Mouse (Mus musculus) ovary, postnatal 14 days (tissue): ENCODE measurements around the gene Ccar1.
"Not testable (repeated sequence)": the region's sequence is repeated elsewhere in the genome, so short reads cannot be mapped to it uniquely, and the experiment has no call there.

Source experiments
- DNase-seq: peaks from one replicate; pipeline ENCODE4 v3.0.0; 2022; ENCODE audit warnings: low spot score

Ccar1 gene

DNA sequence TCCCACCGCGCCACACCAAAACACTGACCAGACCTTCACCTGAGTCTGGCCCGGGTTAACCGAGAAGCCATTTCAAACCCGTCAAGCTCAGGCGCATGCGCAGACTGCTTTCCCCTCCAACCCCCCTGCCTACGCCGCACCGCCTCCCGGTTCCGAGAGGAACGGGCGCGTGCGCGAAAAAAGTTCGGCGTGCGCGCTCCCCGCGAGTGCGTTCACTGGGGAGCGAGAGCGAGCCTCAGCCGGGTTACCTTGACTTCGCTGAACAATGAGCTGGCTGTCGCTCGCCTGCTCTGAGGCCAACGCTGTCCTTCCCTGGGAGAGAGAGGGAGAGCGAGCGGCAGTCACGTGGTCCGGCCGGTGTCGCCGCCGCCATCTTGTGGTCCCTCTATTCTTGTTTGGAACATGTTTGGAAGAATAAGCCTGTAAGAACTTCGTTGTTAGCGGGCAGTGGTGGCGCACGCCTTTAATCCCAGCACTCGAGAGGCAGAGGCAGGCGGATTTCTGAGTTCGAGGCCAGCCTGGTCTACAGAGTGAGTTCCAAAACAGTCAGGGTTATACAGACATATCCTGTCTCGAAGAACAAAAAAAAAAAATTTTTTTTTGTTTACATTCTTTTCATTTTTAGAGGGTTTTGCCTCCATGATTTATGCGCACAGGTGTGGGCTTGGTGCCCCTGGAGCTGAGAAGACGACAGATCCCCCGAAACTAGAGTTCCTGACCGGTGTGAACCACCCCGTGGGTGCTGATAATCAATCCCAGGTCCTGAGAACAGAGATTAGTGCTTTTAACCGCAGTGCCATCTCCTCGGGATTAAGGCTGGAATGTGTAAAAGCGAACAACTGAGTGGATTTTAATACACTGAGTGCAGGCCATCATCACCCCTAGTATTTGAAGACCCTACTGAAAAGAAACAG, at the start of gene Ccar1:
Ccar1 (minus strand) TSS at position 110 of the 914 bp plus-strand sequence.
- peak; percentile 98 for DNase-seq

DNA sequence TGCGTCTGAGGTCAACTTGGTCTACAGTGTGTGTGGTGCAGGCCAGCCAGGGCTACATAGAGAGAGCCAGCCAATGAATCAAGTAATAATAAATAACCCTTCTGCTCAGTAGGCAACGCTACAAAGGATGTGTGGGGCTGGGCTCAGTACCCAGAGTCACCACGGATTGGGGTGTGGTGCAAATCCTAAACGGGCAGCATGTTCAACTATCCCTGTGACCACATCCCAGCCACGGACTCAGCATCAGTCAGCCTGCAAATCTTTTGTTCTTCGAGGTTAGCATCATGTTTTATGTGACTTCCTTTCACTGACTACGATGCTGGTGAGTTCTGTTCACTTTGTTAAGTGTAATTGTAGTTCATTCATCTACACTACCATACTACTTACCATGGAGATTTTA, 48.6 kb upstream of the Ccar1 start:
- DNase-seq: no peak

DNA sequence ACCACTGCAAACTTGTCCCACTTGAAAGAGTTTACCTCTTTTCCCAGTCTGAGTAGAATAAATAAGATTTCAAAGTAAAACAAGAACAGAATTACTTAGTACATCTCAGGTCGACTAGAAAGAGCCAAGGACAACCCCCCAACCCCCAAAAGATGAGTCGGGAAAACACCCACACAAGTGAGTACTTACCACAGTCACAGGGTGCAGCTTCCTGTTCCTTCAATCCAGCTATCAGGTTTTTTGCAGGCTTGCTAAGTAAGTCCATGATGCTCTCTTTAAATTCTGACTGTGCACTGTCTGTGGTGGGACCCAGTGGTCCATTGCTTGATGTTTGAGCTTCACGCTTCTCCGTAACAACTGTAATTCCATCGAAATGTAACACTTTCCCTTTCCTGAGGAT, 45.9 kb upstream of the Ccar1 start:
- no peak for DNase-seq

DNA sequence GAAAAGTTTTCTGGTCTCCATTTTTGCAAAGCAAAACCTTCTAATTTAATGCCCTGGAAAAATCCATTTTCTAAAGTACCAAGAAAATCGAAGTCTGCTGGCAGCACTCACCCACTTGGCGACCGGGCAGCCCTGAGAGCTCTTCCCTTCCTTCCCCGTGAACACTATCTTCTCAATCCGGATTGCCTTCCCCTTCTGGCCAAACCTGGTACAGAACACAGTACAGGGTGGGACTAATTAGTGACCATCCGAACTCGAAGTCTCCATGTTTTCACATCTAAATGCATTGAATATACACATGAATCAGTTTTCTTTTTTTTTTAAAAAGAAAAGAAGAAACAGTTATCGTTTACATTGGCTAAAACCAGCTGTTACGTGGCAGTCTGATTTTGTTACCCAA, 40.7 kb upstream of the Ccar1 start:
- DNase-seq: no peak

DNA sequence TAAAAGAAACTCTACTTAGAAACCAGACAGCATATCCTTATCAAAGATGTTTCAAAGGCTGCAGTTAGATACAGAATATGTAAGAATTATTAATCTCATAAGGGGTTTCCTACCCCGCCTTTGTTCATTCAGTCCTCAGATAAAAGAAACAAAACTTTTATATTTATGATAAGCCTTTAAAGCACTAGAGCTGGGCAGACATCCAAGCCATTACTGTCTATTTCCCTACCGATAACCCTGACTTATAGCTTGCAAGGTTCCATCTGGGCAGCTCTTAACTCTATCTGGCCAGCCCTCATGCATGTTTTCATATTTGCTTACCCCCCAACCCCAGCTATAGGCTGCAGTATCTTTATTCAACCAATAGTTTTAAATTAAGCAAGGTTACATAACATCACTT, 39.5 kb upstream of the Ccar1 start:
- no peak for DNase-seq

DNA sequence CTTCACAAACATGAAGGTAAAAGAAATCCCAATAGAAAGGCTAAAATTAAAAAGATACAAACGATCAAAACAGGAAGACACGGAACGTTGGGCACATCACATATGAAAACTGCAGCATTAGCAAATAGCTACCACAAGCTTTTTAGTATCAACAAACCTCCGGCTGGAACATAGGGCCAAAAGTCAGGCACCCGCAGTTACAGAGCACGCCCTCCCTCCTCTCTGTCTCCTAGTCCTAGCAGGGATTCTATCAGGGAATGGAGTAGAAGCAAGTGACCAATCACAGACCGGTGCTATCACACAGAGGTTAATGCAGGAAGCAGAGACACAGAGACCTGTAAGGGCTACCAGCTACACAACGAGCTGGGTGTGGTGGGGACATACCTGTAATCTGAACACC, 32.4 kb upstream of the Ccar1 start:
- DNase-seq: no peak

DNA sequence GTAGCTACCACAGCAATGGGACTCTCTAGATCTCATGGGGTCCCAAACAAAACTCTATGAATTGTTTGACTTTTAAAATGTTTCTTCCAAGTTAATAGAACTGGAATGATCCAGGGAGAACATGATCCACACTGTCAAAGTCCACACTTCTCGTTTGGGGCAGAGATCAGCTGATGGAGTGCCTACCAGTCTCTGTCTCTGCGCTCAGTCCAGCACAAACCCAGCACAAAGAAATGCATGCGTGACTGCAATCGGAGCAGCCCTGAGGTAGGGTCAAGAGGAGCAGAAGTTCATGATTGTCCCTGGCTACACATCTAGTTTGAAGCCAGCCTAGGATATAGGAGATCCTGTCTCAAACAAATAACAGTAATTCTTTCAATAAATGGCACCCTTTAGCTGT, 31.3 kb upstream of the Ccar1 start:
- DNase-seq: no peak

DNA sequence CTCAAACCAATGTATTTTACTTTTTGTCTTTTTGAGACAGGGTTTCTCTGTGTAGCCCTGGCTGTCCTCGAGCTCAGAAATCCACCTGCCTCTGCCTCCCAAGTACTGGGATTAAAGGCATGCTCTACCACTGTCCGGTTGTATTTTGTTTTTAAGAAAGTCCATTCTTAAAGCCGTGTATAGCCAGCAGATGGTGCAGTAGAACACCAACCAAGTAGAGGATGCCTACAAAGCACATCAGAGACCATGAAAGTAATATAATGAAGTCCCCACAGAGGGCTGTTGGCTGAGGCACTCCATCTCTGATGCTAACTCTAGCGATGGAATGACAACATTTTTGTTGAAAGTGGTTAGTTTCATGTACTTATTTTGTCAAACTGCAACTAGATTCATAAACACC, 17.9 kb upstream of the Ccar1 start:
- no peak for DNase-seq

DNA sequence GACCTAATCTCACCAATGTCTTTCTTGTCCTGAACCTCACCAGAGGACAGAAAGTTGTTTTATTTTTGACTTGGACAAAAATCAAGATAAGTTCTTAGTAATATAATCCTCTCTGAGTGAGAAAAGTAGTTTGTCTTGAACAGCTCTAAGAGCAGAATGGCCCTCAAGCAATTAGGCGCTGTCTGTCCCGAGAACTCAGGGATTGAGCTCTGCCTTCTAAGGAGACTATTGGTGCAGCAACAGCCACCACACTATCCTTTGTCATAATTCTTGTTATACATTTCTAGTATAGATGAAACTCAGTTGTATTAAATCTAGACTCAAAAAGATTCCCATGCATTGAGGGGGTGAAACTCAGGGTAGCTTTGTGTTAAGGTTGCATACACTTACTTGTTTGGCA, 16.7 kb upstream of the Ccar1 start:
- no peak for DNase-seq

DNA sequence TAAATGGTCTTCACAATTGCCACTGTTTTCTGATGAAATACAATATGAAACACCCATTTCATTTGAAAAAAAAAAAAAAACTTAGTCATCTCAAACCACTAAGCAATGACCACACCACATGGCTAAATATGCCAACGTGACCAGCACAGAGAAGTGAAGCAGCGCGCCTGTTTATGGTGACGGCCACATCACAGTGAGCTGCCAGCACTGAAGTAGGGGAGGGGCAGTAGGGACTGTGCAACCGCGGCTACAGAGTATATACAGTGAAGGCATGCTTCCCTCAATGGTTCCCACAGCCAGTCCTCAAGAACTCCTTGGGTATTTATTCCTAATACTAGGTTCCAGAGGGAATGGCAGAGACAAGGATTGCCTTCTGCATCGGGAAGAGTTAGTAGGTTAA, 16.2 kb upstream of the Ccar1 start:
- no peak for DNase-seq

DNA sequence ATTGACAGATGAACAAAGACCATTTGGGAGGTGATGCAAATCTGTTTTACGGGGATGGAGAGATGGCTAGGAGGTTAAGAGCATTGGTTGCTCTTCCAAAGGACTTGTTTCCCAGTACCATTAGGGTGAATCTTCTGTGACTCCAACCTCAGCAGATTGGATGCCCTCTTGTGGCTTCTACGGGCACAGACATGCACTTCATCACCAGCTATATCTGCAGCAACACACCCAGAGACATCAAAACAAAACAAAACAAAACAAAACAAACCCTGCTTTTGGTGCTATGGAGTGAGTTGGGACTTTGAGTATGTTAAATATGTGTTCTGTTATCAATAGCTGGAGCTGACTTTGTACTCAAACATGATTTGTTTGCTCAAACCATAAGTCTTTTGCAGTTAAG, 12.0 kb upstream of the Ccar1 start:
- no peak for DNase-seq

DNA sequence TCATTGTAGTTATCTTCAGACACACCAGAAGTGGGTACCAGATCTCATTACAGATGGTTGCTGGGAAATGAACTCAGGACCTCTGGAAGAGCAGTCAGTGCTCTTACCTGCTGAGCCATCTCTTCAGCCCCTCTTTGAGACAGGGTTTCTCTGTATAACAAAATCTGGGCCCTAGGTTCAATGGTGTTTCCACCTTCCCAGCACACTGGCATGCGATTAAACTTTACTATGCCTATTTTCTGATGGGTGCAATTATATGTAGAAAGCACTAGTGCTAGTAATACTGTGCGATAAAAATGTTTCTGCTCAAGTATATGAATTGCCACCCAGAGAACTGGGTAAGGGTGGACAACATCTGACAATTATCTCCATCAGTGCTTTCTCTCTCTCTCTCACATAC, 11.2 kb upstream of the Ccar1 start:
- no peak for DNase-seq

DNA sequence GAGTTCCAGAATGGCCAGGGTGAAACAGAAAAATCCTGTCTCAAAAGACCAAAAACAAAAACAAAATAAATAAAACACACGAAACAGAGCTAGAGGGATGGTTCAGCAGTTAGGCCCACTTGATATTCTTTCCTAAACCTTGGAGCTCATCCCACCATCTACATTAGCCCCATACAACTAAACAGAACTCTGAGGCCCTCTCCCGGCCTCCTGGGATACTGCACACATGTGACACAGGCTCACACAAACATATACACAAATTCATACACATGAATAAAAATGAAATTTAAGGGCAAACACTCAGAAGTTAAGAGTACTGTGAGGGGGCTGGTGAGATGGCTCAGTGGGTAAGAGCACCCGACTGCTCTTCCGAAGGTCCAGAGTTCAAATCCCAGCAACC, 2.1 kb upstream of the Ccar1 start:
- no peak for DNase-seq

DNA sequence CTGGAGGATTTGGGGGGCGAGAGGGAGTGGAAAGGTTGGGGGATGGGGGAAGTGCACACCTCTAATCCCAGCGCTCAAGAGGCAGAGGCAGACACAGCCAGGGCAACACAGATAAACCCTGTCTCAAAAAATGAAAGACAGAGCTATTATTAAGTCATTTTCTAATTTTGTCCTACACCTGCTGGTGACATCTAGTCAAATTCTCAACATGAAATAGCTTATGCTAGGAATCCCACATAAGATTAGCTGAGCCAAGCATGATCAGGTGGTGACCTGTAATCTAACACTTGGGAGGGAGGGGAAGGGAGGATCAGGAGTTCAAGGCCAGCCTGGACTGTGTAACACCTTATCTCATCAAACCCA, 986 bp upstream of the Ccar1 start:
- no peak for DNase-seq

DNA sequence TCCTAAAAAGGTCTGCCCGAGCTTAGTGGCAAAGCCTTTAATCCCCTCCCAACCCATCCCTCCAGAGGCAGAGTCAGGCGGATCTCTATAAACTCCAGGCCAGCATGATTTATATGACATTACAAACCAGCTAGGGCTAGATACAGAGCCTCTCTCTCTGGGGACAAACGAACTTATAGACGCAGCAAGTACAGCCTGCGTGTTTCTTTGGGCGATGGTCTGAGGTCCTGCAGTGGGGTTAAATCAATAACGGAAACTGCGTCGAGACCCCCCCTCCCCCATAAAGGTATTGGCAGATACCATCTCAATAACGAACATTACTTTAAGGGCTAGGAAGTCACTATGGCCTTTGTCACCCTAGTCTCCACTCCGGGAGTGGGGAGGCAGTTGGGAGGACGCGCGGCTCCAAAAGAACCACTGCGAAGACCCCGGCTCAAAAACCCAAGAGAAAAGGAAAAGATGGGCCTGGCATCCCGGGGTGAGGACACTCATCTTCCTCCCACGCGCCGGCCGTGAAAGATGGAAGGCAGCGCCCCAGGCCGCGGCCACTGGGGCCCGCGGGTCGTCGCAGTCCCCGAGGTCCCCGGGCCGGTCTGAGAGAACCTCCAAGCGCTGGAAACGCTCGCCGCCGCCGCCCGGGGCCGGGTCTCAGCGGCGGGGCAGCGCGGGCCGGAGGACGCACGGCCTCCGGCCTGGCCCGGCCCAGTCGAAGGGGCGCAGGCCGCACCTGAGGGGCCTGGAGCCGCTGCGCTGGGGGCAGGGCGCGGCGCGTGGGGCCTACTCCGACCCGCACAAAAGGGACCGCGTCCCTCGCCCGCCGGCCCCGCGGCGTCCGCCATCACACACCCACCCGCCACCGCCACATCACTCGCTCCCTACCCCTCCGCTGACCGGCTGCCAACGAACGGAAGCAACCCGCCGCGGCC, 572 bp downstream of the Ccar1 start:
- DNase-seq: peak; percentile 28

DNA sequence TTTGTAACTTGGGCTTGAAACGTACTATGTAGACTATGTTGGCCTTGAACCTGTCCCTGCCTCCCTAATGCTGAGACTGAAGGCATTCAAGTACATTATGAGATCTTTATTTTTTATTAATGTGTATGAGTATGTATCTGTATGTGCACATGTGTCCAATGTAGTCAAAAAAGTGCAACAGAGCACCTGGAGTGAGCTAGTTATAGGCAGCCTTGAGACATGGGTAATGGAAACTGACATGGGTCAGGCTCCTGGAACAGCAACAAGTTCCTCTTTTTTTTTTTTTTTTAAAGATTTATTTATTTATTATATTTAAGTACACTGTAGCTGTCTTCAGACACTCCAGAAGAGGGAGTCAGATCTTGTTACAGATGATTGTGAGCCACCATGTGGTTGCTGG, 10.3 kb downstream of the Ccar1 start:
- not testable (repeated sequence) for DNase-seq

DNA sequence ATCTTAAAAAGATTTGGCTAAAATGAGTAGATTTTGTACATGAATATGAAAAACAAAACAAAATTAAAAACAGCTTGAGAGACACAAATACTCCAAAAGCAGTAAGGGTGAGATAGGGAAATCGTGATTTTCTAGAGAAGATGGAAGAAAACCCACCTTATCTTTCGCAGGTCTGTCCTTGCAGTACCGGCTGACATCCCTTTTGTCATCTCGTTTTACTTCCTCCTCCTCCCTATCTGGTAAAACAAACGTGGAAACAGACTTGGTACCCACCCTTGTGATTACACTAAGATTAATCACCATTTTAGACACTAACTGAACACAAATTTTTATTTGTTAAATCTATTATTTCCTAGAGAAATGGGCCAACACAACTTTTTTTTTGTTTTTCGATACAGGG, 41.3 kb downstream of the Ccar1 start:
- DNase-seq: no peak

DNA sequence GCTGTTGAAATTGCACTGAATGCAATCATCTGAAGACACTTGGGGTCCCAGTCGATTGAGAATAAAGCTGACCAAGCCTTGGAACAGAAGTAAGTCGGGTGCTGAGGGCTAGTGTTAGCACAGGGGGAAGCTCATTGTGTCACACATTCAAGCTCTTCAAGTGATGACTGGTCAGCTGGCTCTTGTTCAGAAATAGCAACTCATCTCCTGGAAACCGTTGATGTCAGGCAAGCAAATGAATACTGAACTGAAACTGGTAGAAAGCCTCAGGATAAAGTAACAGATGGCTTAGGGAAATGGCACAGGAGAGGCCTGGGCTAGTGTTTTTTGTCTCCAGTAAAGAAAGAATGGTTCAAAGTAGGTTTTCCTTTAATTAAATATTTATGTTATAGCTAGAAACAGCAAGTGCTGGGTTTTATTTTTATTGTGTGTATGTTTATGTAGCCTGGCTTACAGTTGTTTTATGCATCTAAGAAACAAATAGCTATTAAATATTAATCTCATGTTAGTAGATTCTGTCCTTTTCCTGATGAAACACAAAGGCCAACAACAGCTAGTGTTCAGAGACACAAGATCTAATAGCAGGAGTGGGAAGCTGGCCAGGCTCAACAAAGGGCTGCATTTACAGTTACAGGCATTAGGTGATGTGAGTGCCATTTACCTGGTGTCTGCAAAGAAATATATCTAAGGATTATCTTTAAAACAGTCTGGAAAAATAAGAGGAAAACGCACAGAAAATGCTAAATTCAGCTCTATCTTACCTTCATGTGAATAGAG, 51.9 kb downstream of the Ccar1 start:
- DNase-seq: no peak

DNA sequence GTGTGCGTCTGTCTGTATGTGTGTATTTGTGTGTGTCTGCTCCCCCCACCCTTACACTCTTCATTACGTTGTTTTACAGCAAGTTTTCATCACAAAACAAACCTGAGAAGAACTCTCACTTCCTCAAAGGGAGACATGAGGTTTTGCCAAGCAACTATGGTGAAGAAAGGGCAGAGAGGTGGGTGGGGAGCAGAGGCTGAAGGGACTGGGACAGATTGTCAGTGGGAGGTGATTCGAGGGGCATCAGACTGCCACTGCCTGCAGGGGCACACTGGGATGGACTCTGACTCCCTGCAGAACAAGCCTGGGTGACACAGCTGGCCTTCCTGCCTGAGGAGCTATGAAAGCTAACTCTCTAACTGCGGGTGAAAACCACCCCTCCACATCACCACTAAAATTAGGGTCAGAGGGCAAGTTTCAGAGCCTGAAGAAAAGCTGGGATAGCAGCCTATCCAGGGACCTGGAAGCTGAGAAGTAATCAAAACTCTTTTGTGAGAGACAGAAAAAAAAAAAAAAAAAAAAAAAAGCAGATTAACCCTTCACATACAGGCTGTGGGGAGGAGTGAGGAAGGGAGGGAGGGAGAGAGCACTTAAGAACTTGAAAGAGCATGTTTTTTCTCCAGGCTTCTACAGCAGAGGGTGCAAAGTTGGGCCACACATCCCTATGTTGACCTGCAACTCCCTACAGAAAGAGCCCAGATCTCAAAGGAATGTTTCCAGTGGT, 55.0 kb downstream of the Ccar1 start:
- DNase-seq: no peak

DNA sequence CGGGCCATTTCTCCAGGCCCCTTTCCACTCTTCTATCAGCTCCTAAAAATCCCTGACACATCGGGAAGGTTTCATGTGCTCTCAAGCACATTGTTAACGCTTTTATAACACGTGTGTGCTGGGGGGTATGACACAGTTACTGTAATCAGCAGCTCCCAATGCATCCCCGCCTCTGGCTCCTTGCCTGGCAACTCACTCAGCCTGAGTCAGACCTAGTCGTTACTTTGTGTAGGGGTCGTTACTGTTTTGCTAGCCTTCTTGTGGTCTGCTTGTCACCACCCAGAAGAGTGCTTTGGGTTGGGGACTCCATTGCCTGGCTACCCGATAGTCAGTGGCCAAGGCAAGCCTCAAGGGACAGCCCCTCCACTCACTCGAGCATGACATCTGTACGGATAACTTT, 61.3 kb downstream of the Ccar1 start:
- no peak for DNase-seq

DNA sequence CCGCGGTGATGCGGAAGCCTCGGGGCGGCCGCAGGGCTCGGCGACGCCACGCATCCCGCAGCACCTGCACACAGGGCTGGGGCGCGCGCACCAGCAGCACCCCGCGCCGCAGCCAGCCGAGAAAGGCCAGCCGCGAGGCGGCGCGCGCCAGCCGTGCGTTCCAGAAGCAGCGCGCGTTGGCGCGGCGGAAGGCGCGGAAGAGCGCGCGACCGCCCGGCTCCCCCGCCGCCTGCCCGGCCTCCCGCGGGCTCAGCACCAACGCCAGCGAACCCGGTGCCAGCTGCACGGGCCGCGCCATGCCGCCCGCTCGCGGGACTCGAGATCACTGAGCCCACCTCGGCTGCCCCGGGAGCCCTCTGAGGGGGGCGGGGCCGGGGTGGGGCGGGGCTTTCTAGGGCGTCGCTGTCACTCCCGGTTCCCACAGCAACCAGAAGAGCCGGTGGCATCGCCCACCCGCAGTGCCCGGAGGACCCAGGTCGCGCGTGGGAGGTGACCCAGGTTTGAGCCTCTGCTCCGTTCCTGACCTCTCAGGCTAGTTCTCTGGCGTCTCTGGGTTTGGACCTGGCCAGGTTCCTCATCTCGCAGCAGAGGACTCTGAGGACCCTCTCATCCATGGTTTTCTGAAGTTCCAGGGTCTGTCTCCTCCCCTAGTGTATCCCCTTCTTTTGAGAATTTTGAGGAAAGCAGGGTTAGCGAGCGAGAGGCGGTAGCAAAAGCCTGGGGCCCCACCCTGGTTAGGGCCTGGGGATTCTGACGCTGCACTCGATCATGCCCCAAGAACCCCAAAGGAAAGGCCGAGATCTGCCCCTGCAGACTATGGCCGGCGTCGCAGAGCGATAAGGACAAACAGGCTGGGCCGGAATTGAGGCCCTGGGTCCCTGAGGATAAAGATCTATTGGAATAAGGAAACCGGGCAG, 66.1 kb downstream of the Ccar1 start, which contains the start of gene Stox1:
Stox1 (minus strand) TSS at position 358 of the 917 bp plus-strand sequence.
- DNase-seq: peak; percentile 34
